Mouse (Mus musculus) cerebellum, adult 8-10 months (tissue): Measurements from ENCODE around the gene Ddx52.

Experiments
- DNase-seq: peaks from one replicate; pipeline ENCODE4 v3.0.0; 2022

Ddx52 gene

GRCm38 (mm10) chr11:83969040-83969439 is 27.2 kb downstream of the Ddx52 start:
- no peak for DNase-seq

GRCm38 (mm10) chr11:83974561-83975346 is 32.9 kb downstream of the Ddx52 start:
- no peak for DNase-seq

- no peak for DNase-seq
Measured at GRCm38 (mm10) chr11:83975488-83975887, 33.6 kb downstream of the Ddx52 start.

GRCm38 (mm10) chr11:83976236-83976977 is 34.5 kb downstream of the Ddx52 start:
- DNase-seq, result no peak

GRCm38 (mm10) chr11:83977810-83978209 is 35.9 kb downstream of the Ddx52 start:
- DNase-seq, result no peak

- DNase-seq, result no peak
Measured at GRCm38 (mm10) chr11:83979992-83980391, 38.1 kb downstream of the Ddx52 start.

GRCm38 (mm10) chr11:83981338-83981737 is 39.5 kb downstream of the Ddx52 start:
- no peak for DNase-seq

GRCm38 (mm10) chr11:83991701-83992100 is 49.8 kb downstream of the Ddx52 start:
- no peak for DNase-seq

GRCm38 (mm10) chr11:83993428-83993827 is 51.6 kb downstream of the Ddx52 start:
- no peak for DNase-seq

- DNase-seq, result no peak
Measured at GRCm38 (mm10) chr11:83994481-83994880, 52.6 kb downstream of the Ddx52 start.

GRCm38 (mm10) chr11:83995535-83995950 is 53.7 kb downstream of the Ddx52 start:
- no peak for DNase-seq

- no peak for DNase-seq
Measured at GRCm38 (mm10) chr11:83997171-83997868, 55.5 kb downstream of the Ddx52 start.

GRCm38 (mm10) chr11:83998993-83999392 is 57.1 kb downstream of the Ddx52 start:
- DNase-seq, result no peak

- no peak for DNase-seq
Measured at GRCm38 (mm10) chr11:83999411-83999915, 57.6 kb downstream of the Ddx52 start.

GRCm38 (mm10) chr11:84001257-84001656 is 59.4 kb downstream of the Ddx52 start:
- no peak for DNase-seq

- DNase-seq, result no peak
Measured at GRCm38 (mm10) chr11:84003986-84004385, 62.1 kb downstream of the Ddx52 start.

- no peak for DNase-seq
Measured at GRCm38 (mm10) chr11:84009001-84009400, 67.1 kb downstream of the Ddx52 start.

GRCm38 (mm10) chr11:84010411-84010810 is 68.5 kb downstream of the Ddx52 start:
- DNase-seq, result no peak

GRCm38 (mm10) chr11:84011050-84011449 is 69.2 kb downstream of the Ddx52 start:
- DNase-seq, result no peak

GRCm38 (mm10) chr11:84011576-84011975 is 69.7 kb downstream of the Ddx52 start:
- no peak for DNase-seq
